Mouse (Mus musculus): ENCODE results near the gene Smc5.

- TF ChIP-seq CTCF (IDR thresholded peaks at IDR 0.05; ENCODE audit: extremely low read depth, insufficient read depth, insufficient read length, insufficient replicate concordance) (no peak), POLR2A (IDR thresholded peaks at IDR 0.05; ENCODE audit: low read depth, low read length) (no peak)
Measured at GRCm38 (mm10) chr19:23256771-23257170, 16.9 kb downstream of the Smc5 start.

Data from spleen, adult 2 months (tissue).